Mouse (Mus musculus) myocyte (in vitro differentiated cells): ENCODE data around the gene Abca7.

Experiments used
- CEBPB ChIP-seq: IDR thresholded peaks from 2 replicates; pipeline ENCODE4 v1.6.1; 2011; ENCODE audit warnings: mild to moderate bottlenecking, moderate library complexity; ENCODE audit not compliant: poor library complexity, insufficient read depth, severe bottlenecking
- E2F4 ChIP-seq: IDR thresholded peaks from one replicate; pipeline ENCODE4 v1.6.1; 2011; ENCODE audit warnings: mild to moderate bottlenecking, control low read depth, moderate library complexity; ENCODE audit not compliant: insufficient read depth
- MAX ChIP-seq: IDR thresholded peaks from one replicate; pipeline ENCODE4 v1.6.1; 2011; ENCODE audit warnings: low read depth, mild to moderate bottlenecking, control low read depth
- MYOG ChIP-seq, 3 experiments: IDR thresholded peaks; one replicate each; pipeline ENCODE4 v1.6.1; 2011; ENCODE audit warnings: control low read depth in 2 of 3, low read depth in 2 of 3, mild to moderate bottlenecking in 2 of 3; ENCODE audit not compliant: insufficient read length in 2 of 3, control insufficient read depth in 1 of 3, insufficient read depth in 1 of 3
- POLR2A ChIP-seq: IDR thresholded peaks from one replicate; pipeline ENCODE4 v1.6.1; 2011; ENCODE audit warnings: low read depth, mild to moderate bottlenecking, control low read depth, moderate library complexity; ENCODE audit not compliant: insufficient read length
- SRF ChIP-seq: IDR thresholded peaks from one replicate; pipeline ENCODE4 v1.6.1; 2011; ENCODE audit warnings: low read depth; ENCODE audit not compliant: control insufficient read depth, insufficient read length
- TCF12 ChIP-seq: IDR thresholded peaks from one replicate; pipeline ENCODE4 v1.6.1; 2011; ENCODE audit warnings: mild to moderate bottlenecking, control low read depth; ENCODE audit not compliant: poor library complexity, insufficient read depth, severe bottlenecking
- TCF3 ChIP-seq: IDR thresholded peaks from one replicate; pipeline ENCODE4 v1.6.1; 2011; ENCODE audit warnings: low read depth, control low read depth; ENCODE audit not compliant: insufficient read length

- TF ChIP-seq POLR2A, result no peak
- TF ChIP-seq TCF12, result no peak
- no peak for TF ChIP-seq TCF3
- no peak for TF ChIP-seq E2F4
- no peak for TF ChIP-seq CEBPB
- TF ChIP-seq SRF, result no peak
- no peak for TF ChIP-seq MYOG (IDR thresholded peaks at IDR 0.05; ENCODE audit: control insufficient read depth in 1 of 3, insufficient read depth in 1 of 3, insufficient read length in 2 of 3, low read depth in 2 of 3)
- no peak for TF ChIP-seq MAX
Measured at GRCm38 (mm10) chr10:80063877-80064650, 67.8 kb downstream of the Abca7 start.
